Mouse (Mus musculus) MEL (cell line): ENCODE data around the gene 1700001P01Rik.

Source experiments
- CHD2 ChIP-seq: IDR thresholded peaks from 2 replicates; pipeline ENCODE4 v1.6.1; 2011; ENCODE audit warnings: low read length, improper control_type of control experiment
- CTCF ChIP-seq, 3 experiments: IDR thresholded peaks in 2 of 3; conservative IDR thresholded peaks in 1 of 3; 2 replicates each; pipeline ENCODE4 v1.5.1; 2011 to 2012; ENCODE audit warnings: low read length in 3 of 3, low read depth in 2 of 3, mild to moderate bottlenecking in 2 of 3, improper control_type of control experiment in 1 of 3, inconsistent platforms in 1 of 3, mixed read lengths in 1 of 3, moderate library complexity in 1 of 3; ENCODE audit not compliant: control insufficient read depth in 1 of 3, insufficient read depth in 1 of 3, poor library complexity in 1 of 3, severe bottlenecking in 1 of 3
- E2F4 ChIP-seq: IDR thresholded peaks from 2 replicates; pipeline ENCODE4 v1.6.1; 2011; ENCODE audit warnings: low read depth, low read length, improper control_type of control experiment, borderline replicate concordance
- EP300 ChIP-seq, 2 experiments: IDR thresholded peaks; 2 replicates each; pipeline ENCODE4 v1.6.1; 2011; ENCODE audit warnings: improper control_type of control experiment in 2 of 2, low read length in 2 of 2, low read depth in 1 of 2, mild to moderate bottlenecking in 1 of 2
- MAZ ChIP-seq: IDR thresholded peaks from 2 replicates; pipeline ENCODE4 v1.6.1; 2012; ENCODE audit warnings: low read depth, mild to moderate bottlenecking, inconsistent platforms, low read length, improper control_type of control experiment
- MYB ChIP-seq: IDR thresholded peaks from 2 replicates; pipeline ENCODE4 v1.6.1; 2011; ENCODE audit warnings: mild to moderate bottlenecking, low read depth, low read length, improper control_type of control experiment
- POLR2A ChIP-seq, 2 experiments: IDR thresholded peaks; 2 replicates each; pipeline ENCODE4 v1.6.1; 2011 to 2012; ENCODE audit warnings: low read length in 2 of 2, mild to moderate bottlenecking in 2 of 2, control low read depth in 1 of 2, improper control_type of control experiment in 1 of 2, low read depth in 1 of 2, moderate library complexity in 1 of 2; ENCODE audit not compliant: control insufficient read depth in 1 of 2, insufficient read depth in 1 of 2, poor library complexity in 1 of 2
- POLR2AphosphoS5 ChIP-seq: IDR thresholded peaks from 2 replicates; pipeline ENCODE4 v1.6.1; 2012; ENCODE audit warnings: low read depth, borderline replicate concordance, mild to moderate bottlenecking, inconsistent platforms, low read length, moderate library complexity, mixed read lengths
- TAL1 ChIP-seq: IDR thresholded peaks from 2 replicates; pipeline ENCODE4 v1.6.1; 2012; ENCODE audit warnings: mild to moderate bottlenecking, inconsistent platforms, low read length, moderate library complexity, mixed read lengths
- USF1 ChIP-seq: IDR thresholded peaks from 2 replicates; pipeline ENCODE4 v1.6.1; 2014; ENCODE audit warnings: low read depth, mild to moderate bottlenecking, inconsistent platforms, low read length, improper control_type of control experiment, moderate library complexity
- ZC3H11A ChIP-seq: IDR thresholded peaks from 2 replicates; pipeline ENCODE4 v1.6.1; 2012; ENCODE audit warnings: low read depth, mild to moderate bottlenecking, inconsistent platforms, low read length, improper control_type of control experiment
- ZKSCAN1 ChIP-seq: IDR thresholded peaks from 2 replicates; pipeline ENCODE4 v1.6.1; 2012; ENCODE audit warnings: low read depth, mild to moderate bottlenecking, inconsistent platforms, low read length, improper control_type of control experiment, moderate library complexity

GRCm38 (mm10) chr11:97753277-97753676 lies 22.4 kb downstream of the 1700001P01Rik start:
- TF ChIP-seq MAZ (no peak), POLR2A (IDR thresholded peaks at IDR 0.05; ENCODE audit: control insufficient read depth in 1 of 2, insufficient read depth in 1 of 2, low read depth in 1 of 2, low read length in 2 of 2, poor library complexity in 1 of 2) (no peak), CTCF (IDR thresholded peaks at IDR 0.05 in 2 of 3, conservative IDR thresholded peaks at IDR 0.05 in 1 of 3; ENCODE audit: control insufficient read depth in 1 of 3, insufficient read depth in 1 of 3, low read depth in 2 of 3, low read length in 3 of 3, poor library complexity in 1 of 3, severe bottlenecking in 1 of 3) (no peak), E2F4 (no peak), TAL1 (no peak), ZKSCAN1 (no peak), USF1 (no peak), EP300 (IDR thresholded peaks at IDR 0.05; ENCODE audit: low read depth in 1 of 2, low read length in 2 of 2) (no peak), MYB (no peak), POLR2AphosphoS5 (no peak), ZC3H11A (no peak), CHD2 (no peak)
